Mouse (Mus musculus) cerebellum, adult 2 months (tissue): ENCODE measurements around the gene Gm2174.

Experiments
- CTCF ChIP-seq: fragments of 200-500 bp; IDR thresholded peaks from 2 replicates; pipeline ENCODE4 v1.5.1; 2011; ENCODE audit warnings: low read depth, mild to moderate bottlenecking, control low read depth, low read length, moderate library complexity, borderline replicate concordance; ENCODE audit not compliant: insufficient read depth
- POLR2A ChIP-seq: fragments of 200-500 bp; IDR thresholded peaks from 2 replicates; pipeline ENCODE4 v1.6.1; 2011; ENCODE audit warnings: low read length, control low read depth, borderline replicate concordance; ENCODE audit not compliant: insufficient read depth

GRCm38 (mm10) chrX:56406128-56406527, 41.6 kb upstream of the Gm2174 start:
- TF ChIP-seq POLR2A (no peak), CTCF (no peak)
